Mouse (Mus musculus) liver, embryonic 14.5 days (tissue): ENCODE measurements around the gene Disp1.

Experiments used
- CTCF ChIP-seq: IDR thresholded peaks from 2 replicates; pipeline ENCODE4 v1.5.1; 2016; ENCODE audit warnings: antibody characterized with exemption, low read depth, control low read depth
- EP300 ChIP-seq: IDR thresholded peaks from 2 replicates; pipeline ENCODE4 v1.6.1; 2016; ENCODE audit warnings: antibody characterized with exemption, low read depth

DNA sequence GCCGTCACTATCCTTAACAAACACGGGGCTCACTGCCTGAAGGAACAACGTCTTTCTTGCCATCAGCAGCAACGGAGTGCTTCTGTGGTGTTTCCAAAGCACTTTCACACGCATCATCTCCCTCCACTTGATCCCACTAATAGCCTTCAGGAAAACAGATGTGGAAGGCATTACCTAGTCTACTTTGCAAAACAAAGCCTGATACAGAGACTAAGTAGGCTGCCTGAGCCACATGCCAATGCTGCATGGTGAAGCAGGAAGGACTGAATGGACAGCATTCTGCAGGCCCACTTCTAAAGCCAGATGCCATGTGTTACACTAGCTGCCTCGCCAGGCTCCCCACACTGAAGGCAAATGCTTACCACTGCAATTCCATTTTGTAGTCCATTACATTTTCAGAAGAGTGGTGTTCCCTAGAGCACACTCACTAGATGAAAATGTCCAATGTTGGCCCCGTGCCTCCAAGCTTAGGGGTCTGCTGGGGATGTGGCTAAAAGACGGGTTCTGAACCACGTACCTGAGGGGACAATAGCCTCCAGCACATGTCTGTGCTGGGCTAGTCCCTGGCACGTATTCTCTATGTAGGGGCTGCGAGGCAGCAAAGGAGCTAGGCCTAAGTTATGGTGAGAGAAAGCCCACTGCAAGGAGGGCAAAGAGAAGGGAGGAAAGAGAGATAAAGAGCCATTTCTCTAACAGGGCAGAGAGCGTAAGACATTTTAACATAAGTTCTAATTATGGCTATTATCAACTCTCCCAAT, 80.6 kb downstream of the Disp1 start:
- TF ChIP-seq EP300 = no peak
- no peak for TF ChIP-seq CTCF
